Mouse (Mus musculus) heart, postnatal 0 days (tissue): ENCODE measurements around the gene Tmem11. TPM values are rescaled to one million over a fixed set of nuclear protein-coding genes. Genes with fewer than 3 reads are reported as not detected.
A peak's percentile ranks its signal among the peaks of the same experiment; 100 is the strongest.

Source experiments
- ATAC-seq: fragments of 200-750 bp; cut with Nextera tagmentation; 2 replicates; pipeline ENCODE4 v1.8.0; 2017; ENCODE audit warnings: low read depth, moderate number of reproducible peaks, moderate library complexity; ENCODE audit not compliant: insufficient read depth
- DNase-seq: peaks from one replicate; pipeline ENCODE4 v3.0.0-alpha.2; 2016; ENCODE audit warnings: low spot score
- H3K27ac ChIP-seq: fragments of 300-500 bp; sonication (generic); 2 replicates; pipeline ENCODE4 v1.5.1; 2014; ENCODE audit warnings: low read depth, mild to moderate bottlenecking
- H3K27me3 ChIP-seq: fragments of 300-500 bp; sonication (generic); 2 replicates; pipeline ENCODE4 v1.6.1; 2014; ENCODE audit warnings: low read length, mixed read lengths; ENCODE audit not compliant: control insufficient read depth, insufficient read depth
- H3K36me3 ChIP-seq: fragments of 300-500 bp; sonication (generic); replicated peaks from 2 replicates; pipeline ENCODE4 v1.6.1; 2014; ENCODE audit warnings: low read length, mixed read lengths; ENCODE audit not compliant: control insufficient read depth, insufficient read depth
- H3K4me1 ChIP-seq: fragments of 300-500 bp; sonication (generic); 2 replicates; pipeline ENCODE4 v1.6.1; 2014; ENCODE audit warnings: antibody characterized with exemption; ENCODE audit not compliant: control insufficient read depth, insufficient read depth
- H3K4me2 ChIP-seq: fragments of 300-500 bp; sonication (generic); 2 replicates; pipeline ENCODE4 v1.6.1; 2014; ENCODE audit warnings: low read depth, mild to moderate bottlenecking, low read length, moderate library complexity
- H3K4me3 ChIP-seq: fragments of 300-500 bp; sonication (generic); 2 replicates; pipeline ENCODE4 v1.5.1; 2014; ENCODE audit warnings: low read depth, low read length
- H3K9ac ChIP-seq: fragments of 300-500 bp; sonication (generic); replicated peaks from 2 replicates; pipeline ENCODE4 v1.6.1; 2014; ENCODE audit warnings: low read depth, low read length, mixed read lengths
- H3K9me3 ChIP-seq: fragments of 300-500 bp; sonication (generic); replicated peaks from 2 replicates; pipeline ENCODE4 v1.6.1; 2016; ENCODE audit warnings: low read length; ENCODE audit not compliant: control insufficient read depth
- CTCF ChIP-seq: IDR thresholded peaks from 2 replicates; pipeline ENCODE4 v1.5.1; 2016; ENCODE audit warnings: antibody characterized with exemption, control low read depth, low read depth
- EP300 ChIP-seq: IDR thresholded peaks from 2 replicates; pipeline ENCODE4 v1.6.1; 2016; ENCODE audit warnings: antibody characterized with exemption, low read depth
- WGBS: fragments of 180-500 bp; shearing (Covaris S2); extraction: QIAGEN DNeasy Blood & Tissue Kit; methylation state at CpG from one replicate; pipeline ENCODE4 v1.1.7; 2014; 5-methylcytosine and 5-hydroxymethylcytosine counted together
- polyA plus RNA-seq: library from polyadenylated mRNA; unstranded; fragments of >200 nt; fragmentation: Nextera tagmentation; extraction: Ambion mirVana; gene quantifications from 2 replicates; pipeline ENCODE4 v1.2.1, GENCODE M21; 2015
- total RNA-seq: library from RNA; depleted of rRNA; stranded (reverse); fragments of >200 nt; gene quantifications from 2 replicates; pipeline ENCODE4 v1.2.3, GENCODE M21; 2014; ENCODE audit warnings: low replicate concordance

Tmem11 gene
- total and polyA plus RNA-seq, 2 experiments from 2014 or later: 45.2 to 58.6 TPM

GRCm38 (mm10) chr11:60920021-60920420 is 40.9 kb upstream of the Tmem11 start:
- 46% methylated on average over 2 of the region's 2 CpGs for WGBS
- no peak for ATAC-seq
- Histone ChIP-seq H3K4me2 (no peak overlapping the region), H3K9me3 (no peaks in the 10 kb centered on the region), H3K4me3 (no peak overlapping the region), H3K4me1 (no peaks in the 10 kb centered on the region), H3K9ac (no peak overlapping the region), H3K27me3 (no peaks in the 10 kb centered on the region), H3K36me3 (peaks cover 7% of the 10 kb centered on the region; the same call in 1 of the 2 replicates), H3K27ac (no peak overlapping the region)
- no peak for TF ChIP-seq CTCF
- TF ChIP-seq EP300: no peak
- DNase-seq: no peak

- 47% methylated on average over 4 of the region's 4 CpGs for WGBS
- ATAC-seq (no peak), DNase-seq (no peak)
- Histone ChIP-seq H3K4me1 (peaks cover 11% of the 10 kb centered on the region; the same call in 1 of the 2 replicates), H3K9me3 (no peaks in the 10 kb centered on the region), H3K4me2 (no peak overlapping the region), H3K27ac (no peak overlapping the region), H3K4me3 (no peak overlapping the region), H3K36me3 (no peaks in the 10 kb centered on the region; the same call in 1 of the 2 replicates), H3K9ac (no peak overlapping the region), H3K27me3 (no peaks in the 10 kb centered on the region)
- no peak for TF ChIP-seq CTCF
- TF ChIP-seq EP300: no peak
These were observed 36.1 kb upstream of the Tmem11 start for GRCm38 (mm10) chr11:60915201-60915600.

GRCm38 (mm10) chr11:60914491-60914890 is 35.4 kb upstream of the Tmem11 start, which contains the start of gene Natd1:
TSS of gene Natd1 (minus strand) at chr11:60914750.
- peaks cover 11% of the 10 kb centered on the region; the same call in 1 of the 2 replicates for H3K4me1 ChIP-seq
- H3K27ac ChIP-seq: peak within 1 kb of the TSS; percentile 73
- peak within 1 kb of the TSS; percentile 94 for H3K4me3 ChIP-seq
- no peak for DNase-seq
- H3K27me3 ChIP-seq: no peaks in the 10 kb centered on the region
- H3K9me3 ChIP-seq: no peaks in the 10 kb centered on the region
- TF ChIP-seq CTCF: no peak
- no peak for TF ChIP-seq EP300
- ATAC-seq: no peak
- peak within 1 kb of the TSS; percentile 88 for H3K9ac ChIP-seq
- 19% methylated on average over 7 of the region's 7 CpGs for WGBS
- H3K4me2 ChIP-seq: peak within 1 kb of the TSS; percentile 95
- no peaks in the 10 kb centered on the region for H3K36me3 ChIP-seq

GRCm38 (mm10) chr11:60913301-60914196 is 34.5 kb upstream of the Tmem11 start:
- peak overlapping the region; percentile 88 for H3K9ac ChIP-seq
- ATAC-seq (peak; percentile 93), DNase-seq (peak; percentile 89)
- peak overlapping the region; percentile 95 for H3K4me2 ChIP-seq
- TF ChIP-seq CTCF (no peak), EP300 (peak; percentile 67; the same call in 1 of the 2 replicates)
- peaks cover 11% of the 10 kb centered on the region; the same call in 1 of the 2 replicates for H3K4me1 ChIP-seq
- H3K36me3 ChIP-seq: no peaks in the 10 kb centered on the region
- H3K4me3 ChIP-seq: peak overlapping the region; percentile 94
- no peaks in the 10 kb centered on the region for H3K9me3 ChIP-seq
- under 1% methylated on average over 84 of the region's 86 CpGs for WGBS
- H3K27me3 ChIP-seq: no peaks in the 10 kb centered on the region
- peak overlapping the region; percentile 73 for H3K27ac ChIP-seq

GRCm38 (mm10) chr11:60912525-60912973 is 33.5 kb upstream of the Tmem11 start:
- ATAC-seq (no peak), DNase-seq (no peak)
- Histone ChIP-seq H3K9ac (peak overlapping the region; percentile 88; the same call in 1 of the 2 replicates), H3K27me3 (no peaks in the 10 kb centered on the region), H3K4me3 (peak overlapping the region; percentile 94), H3K4me1 (peaks cover 11% of the 10 kb centered on the region; the same call in 1 of the 2 replicates), H3K4me2 (peak overlapping the region; percentile 95), H3K36me3 (no peaks in the 10 kb centered on the region), H3K9me3 (no peaks in the 10 kb centered on the region), H3K27ac (peak overlapping the region; percentile 73; the same call in 1 of the 2 replicates)
- 20% methylated on average over 7 of the region's 7 CpGs for WGBS
- TF ChIP-seq CTCF: no peak
- no peak for TF ChIP-seq EP300
